ENCODE assay signal across 23 mouse cellular contexts in genomic region chr7:65629846-65630245, GRCm38 (mm10).
"Had no signal": no experiment of that assay in that cellular context is flagged by ENCODE, and none has a peak within 500 bp of the region (broad histone marks: within the 10 kb centered on the region; RNA-seq: fewer than 3 reads in every experiment).

No protein-coding gene starts in this region.

- H3K27ac ChIP-seq: liver, embryonic 15.5 days; lung, embryonic 15.5 days; macrophage; neural tube, embryonic 13.5 days; neural tube, embryonic 15.5 days had no signal

- H3K4me1 ChIP-seq: liver, embryonic 15.5 days; lung, embryonic 15.5 days; megakaryocyte, embryonic 14.5 days; neural tube, embryonic 13.5 days; neural tube, embryonic 15.5 days had no signal

- DNase-seq: liver, postnatal 0 days; lung, adult 2 months; lung, postnatal 14 days; lung, postnatal 36 days; midbrain, embryonic 14.5 days; retina, postnatal 1 day; right cerebral cortex, adult 18-20 months; right cerebral cortex, postnatal 25 days; right cerebral cortex, postnatal 4 days; spleen, adult 18-20 months; thymus, adult 18-20 months; thymus, postnatal 25 days; thymus, postnatal 4 days had no signal

- H3K9ac ChIP-seq: liver, embryonic 15.5 days; liver, postnatal 0 days; lung, embryonic 15.5 days; neural tube, embryonic 13.5 days; neural tube, embryonic 15.5 days had no signal

- H3K36me3 ChIP-seq: liver, embryonic 15.5 days; lung, embryonic 15.5 days; neural tube, embryonic 13.5 days; neural tube, embryonic 15.5 days had no signal

- H3K9me3 ChIP-seq: liver, embryonic 15.5 days; lung, embryonic 15.5 days; megakaryocyte, embryonic 14.5 days; neural tube, embryonic 13.5 days; neural tube, embryonic 15.5 days had no signal

- H3K4me3 ChIP-seq: liver, embryonic 15.5 days; lung, embryonic 15.5 days; megakaryocyte, embryonic 14.5 days; myocyte; neural tube, embryonic 13.5 days; neural tube, embryonic 15.5 days had no signal

- H3K27me3 ChIP-seq: liver, embryonic 15.5 days; lung, embryonic 15.5 days; neural tube, embryonic 13.5 days; neural tube, embryonic 15.5 days had no signal

- ATAC-seq: liver, postnatal 0 days; lung, postnatal 0 days; midbrain, embryonic 16.5 days had no signal

- H3K4me2 ChIP-seq: liver, embryonic 15.5 days; lung, embryonic 15.5 days; midbrain, embryonic 11.5 days; neural tube, embryonic 13.5 days; neural tube, embryonic 15.5 days had no signal
